Mouse (Mus musculus): ENCODE measurements around the gene Tmem178. TPM values are rescaled to one million over a fixed set of nuclear protein-coding genes. Genes with fewer than 3 reads are reported as not detected.

Tmem178 gene
- total and polyA plus RNA-seq, 3 experiments = 0.28 TPM; not detected in 2

- TF ChIP-seq USF1 (IDR thresholded peaks at IDR 0.05; ENCODE audit: low read depth, low read length) (no peak), MAX (IDR thresholded peaks at IDR 0.05; ENCODE audit: low read length) (no peak), RCOR1 (IDR thresholded peaks at IDR 0.05; ENCODE audit: low read depth, low read length) (peak; percentile 50), CHD2 (IDR thresholded peaks at IDR 0.05; ENCODE audit: low read length) (no peak), JUND (IDR thresholded peaks at IDR 0.05; ENCODE audit: low read depth, low read length) (no peak), NRF1 (IDR thresholded peaks at IDR 0.05; ENCODE audit: insufficient read depth, low read depth, low read length, poor library complexity, severe bottlenecking) (no peak), MAFK (IDR thresholded peaks at IDR 0.05; ENCODE audit: borderline replicate concordance, low read depth, low read length) (no peak), ETS1 (IDR thresholded peaks at IDR 0.05; ENCODE audit: low read depth, low read length) (no peak), RAD21 (IDR thresholded peaks at IDR 0.05; ENCODE audit: low read depth, low read length) (no peak), MYC (IDR thresholded peaks at IDR 0.05; ENCODE audit: low read depth, low read length) (no peak), ZNF384 (IDR thresholded peaks at IDR 0.05; ENCODE audit: low read depth, low read length) (no peak), KAT2A (conservative IDR thresholded peaks at IDR 0.05; ENCODE audit: low read depth, low read length) (no peak), MEF2A (IDR thresholded peaks at IDR 0.05; ENCODE audit: extremely low read depth, insufficient replicate concordance, low read depth, low read length, poor library complexity, severe bottlenecking) (no peak), TBP (IDR thresholded peaks at IDR 0.05; ENCODE audit: low read depth, low read length) (no peak), POLR2A (IDR thresholded peaks at IDR 0.05; ENCODE audit: control insufficient read depth in 1 of 2, insufficient read depth in 1 of 2, low read depth in 1 of 2, low read length in 2 of 2, poor library complexity in 1 of 2) (no peak), HCFC1 (IDR thresholded peaks at IDR 0.05; ENCODE audit: low read depth, low read length) (no peak)
Measured at GRCm38 (mm10) chr17:81032957-81033356, 88.5 kb downstream of the Tmem178 start (continued).

GRCm38 (mm10) chr17:81035354-81035753 lies 90.9 kb downstream of the Tmem178 start:
- H3K9me3 ChIP-seq (replicated peaks; ENCODE audit: insufficient read depth, low read length) = no peaks in the 10 kb centered on the region
- no peak overlapping the region for H3K9ac ChIP-seq (ENCODE audit: control insufficient read depth, low read depth, low read length, poor library complexity, severe bottlenecking)
- H3K4me1 ChIP-seq (ENCODE audit: control insufficient read depth in 1 of 2, insufficient read depth in 2 of 2, low read length in 2 of 2) = peaks cover 21 to 23% of the 10 kb centered on the region in 2 experiments
- no peaks in the 10 kb centered on the region for H3K27me3 ChIP-seq (ENCODE audit: control insufficient read depth in 1 of 2, insufficient read depth in 2 of 2, low read length in 2 of 2)
- H3K27ac ChIP-seq (ENCODE audit: control insufficient read depth, low read depth, low read length) = no peak overlapping the region
- H3K79me2 ChIP-seq (ENCODE audit: control insufficient read depth, insufficient read depth, low read length, poor library complexity) = no peaks in the 10 kb centered on the region
- H3K36me3 ChIP-seq (ENCODE audit: control insufficient read depth in 1 of 2, insufficient read depth in 2 of 2, low read length in 2 of 2) = peaks cover 20 to 38% of the 10 kb centered on the region in 2 experiments
- TF ChIP-seq SIN3A (IDR thresholded peaks at IDR 0.05; ENCODE audit: low read length) = no peak
- no peak for TF ChIP-seq GATA1 (IDR thresholded peaks at IDR 0.05; ENCODE audit: low read depth, low read length)
- no peak for TF ChIP-seq ZNF384 (IDR thresholded peaks at IDR 0.05; ENCODE audit: low read depth, low read length)
- TF ChIP-seq NRF1 (IDR thresholded peaks at IDR 0.05; ENCODE audit: insufficient read depth, low read depth, low read length, poor library complexity, severe bottlenecking) = no peak
- TF ChIP-seq CHD1 (IDR thresholded peaks at IDR 0.05; ENCODE audit: low read depth, low read length) = no peak
- no peak for TF ChIP-seq UBTF (IDR thresholded peaks at IDR 0.05; ENCODE audit: borderline replicate concordance, insufficient read depth, low read depth, low read length)
- no peak for TF ChIP-seq HCFC1 (IDR thresholded peaks at IDR 0.05; ENCODE audit: low read depth, low read length)
- DNase-seq (ENCODE audit: low read depth, low spot score) = no peak
- H3K4me3 ChIP-seq (ENCODE audit: control insufficient read depth in 1 of 2, insufficient read depth in 1 of 2, low read depth in 2 of 2, low read length in 2 of 2) = no peak overlapping the region

All from MEL (cell line).